Mouse (Mus musculus) Patski (cell line): ENCODE results near the gene Deaf1. TPM values are rescaled to one million over a fixed set of nuclear protein-coding genes. Genes with fewer than 3 reads are reported as not detected.

Experiments
- ATAC-seq: fragments of 100-300 bp; one replicate; pipeline ENCODE4 v1.8.0; 2021
- CTCF ChIA-PET: fragments of 350-600 bp; sonication (Branson Sonifier 250); formaldehyde crosslinking; loops from one replicate; lab custom pipeline; 2022; ENCODE audit warnings: inconsistent platforms; lab: Charles Lee
- POLR2A ChIA-PET: fragments of 350-600 bp; sonication (Branson Sonifier 250); formaldehyde crosslinking; loops from one replicate; lab custom pipeline; 2022; ENCODE audit warnings: antibody characterized with exemption, inconsistent platforms; lab: Charles Lee
- DNase-seq: peaks from one replicate; pipeline ENCODE4 v3.0.0-alpha.2; 2011; ENCODE audit warnings: low read depth, low spot score
- H3K27me3 ChIP-seq: fragments of 371-371 bp; one replicate; pipeline ENCODE4 v1.5.1; 2021
- CTCF ChIP-seq: fragments of 100-300 bp; IDR thresholded peaks from one replicate; pipeline ENCODE4 v1.5.1; 2021
- in situ Hi-C: fragments of 300-500 bp; cut with MboI; formaldehyde crosslinking; loops from 3 replicates; pipeline ENCODE4 v1.11.1; 2018; ENCODE audit warnings: low pct_unique_long_range_greater_than_20kb, mixed read lengths
- polyA plus RNA-seq: library from polyadenylated mRNA; unstranded; gene quantifications from one replicate; pipeline ENCODE4 v1.2.3, GENCODE M21; 2021

The Deaf1 gene
- polyA plus RNA-seq, 1 experiment from 2014 or later: 62.1 TPM

GRCm38 (mm10) chr7:141302702-141303268 is 24.7 kb downstream of the Deaf1 start:
- no peak for TF ChIP-seq CTCF
- no peaks in the 10 kb centered on the region for H3K27me3 ChIP-seq
- ChIA-PET POLR2A (no interaction called here), CTCF (interaction anchor here (1.3 to 1.7 kb wide), 4 partner anchors 12 to 34 kb away, joined by 3 to 4 read pairs (median 4); partner anchors contain the start of gene Sct)
- DNase-seq: no peak
- in situ Hi-C loops: no loop called here
- no peak for ATAC-seq

- no peak for DNase-seq
- H3K27me3 ChIP-seq: no peaks in the 10 kb centered on the region
- in situ Hi-C loops: no loop called here
- TF ChIP-seq CTCF: no peak
- ChIA-PET CTCF (interaction anchor here (1.3 kb wide), 1 partner anchor 23 kb away, joined by 4 read pairs; the partner anchor contains the start of gene Sct), POLR2A (no interaction called here)
- ATAC-seq: no peak
Measured at GRCm38 (mm10) chr7:141301386-141301785, 26.1 kb downstream of the Deaf1 start.

- no peak for DNase-seq
- in situ Hi-C loops: no loop called here
- no peak for ATAC-seq
- ChIA-PET CTCF (no interaction called here), POLR2A (no interaction called here)
- H3K27me3 ChIP-seq: no peaks in the 10 kb centered on the region
- no peak for TF ChIP-seq CTCF
Measured at GRCm38 (mm10) chr7:141299175-141299574, 28.3 kb downstream of the Deaf1 start.

GRCm38 (mm10) chr7:141297926-141298650 is 29.4 kb downstream of the Deaf1 start:
- CTCF ChIA-PET: no interaction called here
- no peak for ATAC-seq
- DNase-seq: no peak
- TF ChIP-seq CTCF: no peak
- POLR2A ChIA-PET: no interaction called here
- no peaks in the 10 kb centered on the region for H3K27me3 ChIP-seq
- in situ Hi-C loops: no loop called here

- no peak for TF ChIP-seq CTCF
- H3K27me3 ChIP-seq: no peaks in the 10 kb centered on the region
- ChIA-PET POLR2A (no interaction called here), CTCF (no interaction called here)
- ATAC-seq (no peak), DNase-seq (no peak)
- in situ Hi-C loops: no loop called here
Measured at GRCm38 (mm10) chr7:141294479-141294878, 33.0 kb downstream of the Deaf1 start.

GRCm38 (mm10) chr7:141293852-141294471 is 33.5 kb downstream of the Deaf1 start:
- in situ Hi-C loops: no loop called here
- ATAC-seq: no peak

GRCm38 (mm10) chr7:141292583-141293388 is 34.7 kb downstream of the Deaf1 start:
- ChIA-PET CTCF (no interaction called here), POLR2A (no interaction called here)
- no peak for ATAC-seq
- no peak for DNase-seq
- in situ Hi-C loops: no loop called here
- no peaks in the 10 kb centered on the region for H3K27me3 ChIP-seq
- no peak for TF ChIP-seq CTCF

More at GRCm38 (mm10) chr7:141293852-141294471, 33.5 kb downstream of the Deaf1 start:
- ChIA-PET CTCF (no interaction called here), POLR2A (no interaction called here)
- no peaks in the 10 kb centered on the region for H3K27me3 ChIP-seq
- TF ChIP-seq CTCF: no peak
- no peak for DNase-seq

GRCm38 (mm10) chr7:141291921-141292582 is 35.4 kb downstream of the Deaf1 start, which contains the start of gene Drd4:
Gene Drd4 (plus strand): TSS chr7:141292006.
- DNase-seq: no peak
- CTCF ChIA-PET: no interaction called here

GRCm38 (mm10) chr7:141288042-141288441 is 39.4 kb downstream of the Deaf1 start:
- DNase-seq: no peak
- ATAC-seq: no peak
- in situ Hi-C loops: no loop called here
- ChIA-PET POLR2A (no interaction called here), CTCF (no interaction called here)
- H3K27me3 ChIP-seq: no peaks in the 10 kb centered on the region
- no peak for TF ChIP-seq CTCF

More at GRCm38 (mm10) chr7:141291921-141292582, 35.4 kb downstream of the Deaf1 start, which contains the start of gene Drd4:
- TF ChIP-seq CTCF: no peak
- in situ Hi-C loops: no loop called here
- no peaks in the 10 kb centered on the region for H3K27me3 ChIP-seq
- POLR2A ChIA-PET: interaction anchor here (0.5 kb wide), 1 partner anchor 1008 kb away, joined by 6 read pairs; no protein-coding TSS in a partner anchor
- no peak for ATAC-seq

GRCm38 (mm10) chr7:141282756-141283155 is 44.7 kb downstream of the Deaf1 start:
- POLR2A ChIA-PET: no interaction called here
- in situ Hi-C loops: no loop called here
- no peak for TF ChIP-seq CTCF
- H3K27me3 ChIP-seq: no peaks in the 10 kb centered on the region
- ATAC-seq (no peak), DNase-seq (no peak)
- CTCF ChIA-PET: no interaction called here
